Mouse (Mus musculus) ES-Bruce4 (cell line): ENCODE results near the gene Hrh1. TPM values are rescaled to one million over a fixed set of nuclear protein-coding genes. Genes with fewer than 3 reads are reported as not detected.

Source experiments
- H3K27ac ChIP-seq: 2 replicates; pipeline ENCODE4 v1.5.1; 2012; ENCODE audit warnings: low read length, inconsistent platforms; ENCODE audit not compliant: insufficient read depth
- H3K27me3 ChIP-seq: 2 replicates; pipeline ENCODE4 v1.6.1; 2012; ENCODE audit warnings: mild to moderate bottlenecking, low read length, inconsistent platforms; ENCODE audit not compliant: control insufficient read depth, poor library complexity, insufficient read depth, severe bottlenecking
- H3K36me3 ChIP-seq: 2 replicates; pipeline ENCODE4 v1.6.1; 2012; ENCODE audit warnings: inconsistent platforms, mild to moderate bottlenecking, low read length, moderate library complexity; ENCODE audit not compliant: control insufficient read depth, poor library complexity, insufficient read depth, severe bottlenecking
- H3K4me1 ChIP-seq: one replicate; pipeline ENCODE4 v1.8.1; 2011; ENCODE audit warnings: low read length; ENCODE audit not compliant: control insufficient read depth, insufficient read depth
- H3K4me3 ChIP-seq: 2 replicates; pipeline ENCODE4 v1.5.1; 2011; ENCODE audit warnings: low read depth, mild to moderate bottlenecking, low read length
- H3K9ac ChIP-seq: 2 replicates; pipeline ENCODE4 v1.6.1; 2012; ENCODE audit warnings: low read depth, mild to moderate bottlenecking, inconsistent platforms; ENCODE audit not compliant: poor library complexity, severe bottlenecking
- H3K9me3 ChIP-seq: replicated peaks from 2 replicates; pipeline ENCODE4 v1.6.1; 2012; ENCODE audit warnings: mild to moderate bottlenecking, low read length, inconsistent platforms; ENCODE audit not compliant: control insufficient read depth, poor library complexity, insufficient read depth, severe bottlenecking
- CTCF ChIP-seq: IDR thresholded peaks from one replicate; pipeline ENCODE4 v1.8.1; 2011; ENCODE audit warnings: low read depth, low read length
- EP300 ChIP-seq: IDR thresholded peaks from 2 replicates; pipeline ENCODE4 v1.6.1; 2011; ENCODE audit warnings: low read depth, low read length; ENCODE audit not compliant: insufficient read depth
- POLR2A ChIP-seq: IDR thresholded peaks from one replicate; pipeline ENCODE4 v1.8.1; 2011; ENCODE audit warnings: low read length; ENCODE audit not compliant: insufficient read depth
- polyA plus RNA-seq: library from polyadenylated mRNA; stranded (reverse); fragments of >200 nt; gene quantifications from 2 replicates; pipeline ENCODE4 v1.2.4, GENCODE M21; 2011; ENCODE audit warnings: low read depth; ENCODE audit not compliant: missing spikeins, insufficient read depth, insufficient read length

Hrh1 gene
- polyA plus RNA-seq, 1 experiment = 1.8 TPM

- H3K27ac ChIP-seq = no peak overlapping the region
- no peak overlapping the region for H3K4me3 ChIP-seq
- no peaks in the 10 kb centered on the region for H3K36me3 ChIP-seq
- no peak for TF ChIP-seq EP300
- no peak for TF ChIP-seq CTCF
- TF ChIP-seq POLR2A = no peak
- no peaks in the 10 kb centered on the region for H3K4me1 ChIP-seq
- H3K9ac ChIP-seq = no peak overlapping the region
- H3K27me3 ChIP-seq = no peaks in the 10 kb centered on the region
- no peaks in the 10 kb centered on the region for H3K9me3 ChIP-seq
Observed at GRCm38 (mm10) chr6:114425343-114425742, 27.6 kb downstream of the Hrh1 start.

- H3K9me3 ChIP-seq = no peaks in the 10 kb centered on the region
- H3K27me3 ChIP-seq = no peaks in the 10 kb centered on the region
- H3K4me1 ChIP-seq = no peaks in the 10 kb centered on the region
- no peak overlapping the region for H3K27ac ChIP-seq
- H3K36me3 ChIP-seq = no peaks in the 10 kb centered on the region
- no peak overlapping the region for H3K4me3 ChIP-seq
- no peak overlapping the region for H3K9ac ChIP-seq
- TF ChIP-seq EP300 (no peak), POLR2A (no peak), CTCF (no peak)
Observed at GRCm38 (mm10) chr6:114427641-114428040, 29.9 kb downstream of the Hrh1 start.

- Histone ChIP-seq H3K4me3 (no peak overlapping the region), H3K36me3 (no peaks in the 10 kb centered on the region), H3K9me3 (no peaks in the 10 kb centered on the region), H3K9ac (no peak overlapping the region), H3K4me1 (no peaks in the 10 kb centered on the region), H3K27me3 (no peaks in the 10 kb centered on the region), H3K27ac (no peak overlapping the region)
- no peak for TF ChIP-seq EP300
- no peak for TF ChIP-seq POLR2A
- no peak for TF ChIP-seq CTCF
Observed at GRCm38 (mm10) chr6:114428831-114429230, 31.1 kb downstream of the Hrh1 start.

GRCm38 (mm10) chr6:114432591-114432990 is 34.9 kb downstream of the Hrh1 start:
- H3K9ac ChIP-seq = no peak overlapping the region
- TF ChIP-seq CTCF (no peak), POLR2A (no peak), EP300 (no peak)
- H3K4me1 ChIP-seq = no peaks in the 10 kb centered on the region
- H3K27me3 ChIP-seq = no peaks in the 10 kb centered on the region
- H3K27ac ChIP-seq = no peak overlapping the region
- no peaks in the 10 kb centered on the region for H3K36me3 ChIP-seq
- H3K9me3 ChIP-seq = no peaks in the 10 kb centered on the region
- no peak overlapping the region for H3K4me3 ChIP-seq

GRCm38 (mm10) chr6:114434524-114434923 is 36.8 kb downstream of the Hrh1 start:
- Histone ChIP-seq H3K9ac (no peak overlapping the region), H3K27me3 (no peaks in the 10 kb centered on the region), H3K36me3 (no peaks in the 10 kb centered on the region), H3K4me1 (no peaks in the 10 kb centered on the region), H3K27ac (no peak overlapping the region), H3K4me3 (no peak overlapping the region), H3K9me3 (no peaks in the 10 kb centered on the region)
- no peak for TF ChIP-seq EP300
- no peak for TF ChIP-seq POLR2A
- TF ChIP-seq CTCF = no peak

- Histone ChIP-seq H3K36me3 (no peaks in the 10 kb centered on the region), H3K4me3 (no peak overlapping the region), H3K4me1 (no peaks in the 10 kb centered on the region), H3K27ac (no peak overlapping the region), H3K9me3 (no peaks in the 10 kb centered on the region), H3K9ac (no peak overlapping the region), H3K27me3 (no peaks in the 10 kb centered on the region)
- TF ChIP-seq EP300 (no peak), POLR2A (no peak), CTCF (peak; percentile 21)
Observed at GRCm38 (mm10) chr6:114440302-114440701, 42.6 kb downstream of the Hrh1 start.
